Mouse (Mus musculus) forebrain, embryonic 14.5 days (tissue): ENCODE measurements around the gene Khdrbs1. TPM values are rescaled to one million over a fixed set of nuclear protein-coding genes. Genes with fewer than 3 reads are reported as not detected.
A peak's percentile ranks its signal among the peaks of the same experiment; 100 is the strongest.
"Not testable (repeated sequence)": the region's sequence is repeated elsewhere in the genome, so short reads cannot be mapped to it uniquely, and the experiment has no call there.

Experiments used
- ATAC-seq: fragments of 200-750 bp; cut with Nextera tagmentation; 2 replicates; pipeline ENCODE4 v1.8.0; 2017; ENCODE audit warnings: mild to moderate bottlenecking, moderate library complexity
- DNase-seq: peaks from one replicate; pipeline ENCODE4 v3.0.0-alpha.2; 2015; ENCODE audit warnings: low spot score
- H3K27ac ChIP-seq: fragments of 300-500 bp; sonication (generic); 2 replicates; pipeline ENCODE4 v1.5.1; 2014; ENCODE audit warnings: low read depth, mild to moderate bottlenecking, control low read depth, low read length, moderate library complexity
- H3K27me3 ChIP-seq: fragments of 300-500 bp; sonication (generic); replicated peaks from 2 replicates; pipeline ENCODE4 v1.6.1; 2014; ENCODE audit warnings: low read length, control low read depth, mixed read lengths; ENCODE audit not compliant: control insufficient read depth, insufficient read depth
- H3K36me3 ChIP-seq: fragments of 300-500 bp; sonication (generic); 2 replicates; pipeline ENCODE4 v1.6.1; 2014; ENCODE audit warnings: low read length, control low read depth; ENCODE audit not compliant: control insufficient read depth, insufficient read depth
- H3K4me1 ChIP-seq: fragments of 300-500 bp; sonication (generic); 2 replicates; pipeline ENCODE4 v1.6.1; 2014; ENCODE audit warnings: antibody characterized with exemption, low read length, control low read depth; ENCODE audit not compliant: control insufficient read depth, insufficient read depth
- H3K4me2 ChIP-seq: fragments of 300-500 bp; sonication (generic); 2 replicates; pipeline ENCODE4 v1.6.1; 2014; ENCODE audit warnings: mild to moderate bottlenecking, control low read depth, low read length
- H3K4me3 ChIP-seq: fragments of 300-500 bp; sonication (generic); 2 replicates; pipeline ENCODE4 v1.5.1; 2014; ENCODE audit warnings: low read depth, low read length, control low read depth
- H3K9ac ChIP-seq: fragments of 300-500 bp; sonication (generic); 2 replicates; pipeline ENCODE4 v1.6.1; 2014; ENCODE audit warnings: mild to moderate bottlenecking, low read length, control low read depth, moderate library complexity
- H3K9me3 ChIP-seq: fragments of 300-500 bp; sonication (generic); replicated peaks from 2 replicates; pipeline ENCODE4 v1.6.1; 2016; ENCODE audit warnings: low read length, control low read depth, mixed read lengths; ENCODE audit not compliant: control insufficient read depth
- WGBS: fragments of 180-500 bp; shearing (Covaris S2); extraction: QIAGEN DNeasy Blood & Tissue Kit; methylation state at CpG from one replicate; pipeline ENCODE4 v1.1.7; 2014; 5-methylcytosine and 5-hydroxymethylcytosine counted together
- polyA plus RNA-seq: library from polyadenylated mRNA; unstranded; fragments of >200 nt; fragmentation: Nextera tagmentation; extraction: Ambion mirVana; gene quantifications from 2 replicates; pipeline ENCODE4 v1.2.1, GENCODE M21; 2014

Gene Khdrbs1
- polyA plus RNA-seq, 1 experiment from 2014 or later = 133 TPM

- H3K36me3 ChIP-seq = no peaks in the 10 kb centered on the region
- no peaks in the 10 kb centered on the region for H3K27me3 ChIP-seq
- ATAC-seq = no peak
- H3K4me3 ChIP-seq = no peak overlapping the region
- H3K9me3 ChIP-seq = no peaks in the 10 kb centered on the region
- H3K27ac ChIP-seq = no peak overlapping the region; the same call in 1 of the 2 replicates
- WGBS = 13% methylated on average over 4 of the region's 4 CpGs
- no peak overlapping the region; the same call in 1 of the 2 replicates for H3K9ac ChIP-seq
- H3K4me1 ChIP-seq = 0 out of 2 replicates have a peak, but pooled peaks cover 8% of the 10 kb centered on the region
- no peak overlapping the region for H3K4me2 ChIP-seq
- peak; percentile 40 for DNase-seq
Measured at GRCm38 (mm10) chr4:129781881-129782675, 40.0 kb upstream of the Khdrbs1 start.

GRCm38 (mm10) chr4:129771672-129772521 lies 29.8 kb upstream of the Khdrbs1 start:
- H3K27me3 ChIP-seq = no peaks in the 10 kb centered on the region
- peak overlapping the region; percentile 21; the same call in 1 of the 2 replicates for H3K9ac ChIP-seq
- H3K4me2 ChIP-seq = peak overlapping the region; percentile 35
- H3K4me3 ChIP-seq = no peak overlapping the region
- 4% methylated on average over 21 of the region's 21 CpGs for WGBS
- H3K9me3 ChIP-seq = no peaks in the 10 kb centered on the region
- peak overlapping the region; percentile 17; the same call in 1 of the 2 replicates for H3K27ac ChIP-seq
- peaks cover 15% of the 10 kb centered on the region for H3K4me1 ChIP-seq
- DNase-seq = peak; percentile 58
- H3K36me3 ChIP-seq = no peaks in the 10 kb centered on the region
- peak; percentile 65 for ATAC-seq

- H3K9ac ChIP-seq = peak overlapping the region; percentile 21; the same call in 1 of the 2 replicates
- no peak for DNase-seq
Measured at GRCm38 (mm10) chr4:129771314-129771671, 29.2 kb upstream of the Khdrbs1 start.

GRCm38 (mm10) chr4:129770600-129770999 lies 28.5 kb upstream of the Khdrbs1 start:
- Histone ChIP-seq H3K4me2 (no peak overlapping the region), H3K9ac (no peak overlapping the region), H3K27ac (no peak overlapping the region), H3K4me1 (peaks cover 15% of the 10 kb centered on the region), H3K36me3 (no peaks in the 10 kb centered on the region), H3K27me3 (no peaks in the 10 kb centered on the region), H3K4me3 (no peak overlapping the region), H3K9me3 (no peaks in the 10 kb centered on the region)
- 58% methylated on average over 6 of the region's 6 CpGs for WGBS
- DNase-seq (no peak), ATAC-seq (no peak)

More at GRCm38 (mm10) chr4:129771314-129771671, 29.2 kb upstream of the Khdrbs1 start:
- ATAC-seq = no peak
- Histone ChIP-seq H3K4me2 (peak overlapping the region; percentile 35), H3K27me3 (no peaks in the 10 kb centered on the region), H3K9me3 (no peaks in the 10 kb centered on the region), H3K27ac (no peak overlapping the region; the same call in 1 of the 2 replicates), H3K4me3 (no peak overlapping the region), H3K4me1 (peaks cover 15% of the 10 kb centered on the region), H3K36me3 (no peaks in the 10 kb centered on the region)
- WGBS = 20% methylated on average over 7 of the region's 7 CpGs

- H3K9ac ChIP-seq, H3K27ac ChIP-seq, H3K4me2 ChIP-seq, H3K9me3 ChIP-seq, H3K4me3 ChIP-seq, H3K36me3 ChIP-seq, DNase-seq, H3K27me3 ChIP-seq, ATAC-seq: not testable (repeated sequence)
- WGBS = 83% methylated on average over 3 of the region's 3 CpGs
- H3K4me1 ChIP-seq = peaks cover 15% of the 10 kb centered on the region
Measured at GRCm38 (mm10) chr4:129768742-129769141, 26.6 kb upstream of the Khdrbs1 start.

- no peak overlapping the region for H3K9ac ChIP-seq
- H3K4me2 ChIP-seq = no peak overlapping the region
- DNase-seq = no peak
- no peaks in the 10 kb centered on the region for H3K36me3 ChIP-seq
- 63% methylated on average over 8 of the region's 8 CpGs for WGBS
- no peaks in the 10 kb centered on the region for H3K27me3 ChIP-seq
- H3K4me1 ChIP-seq = peaks cover 15% of the 10 kb centered on the region
- no peak for ATAC-seq
- no peak overlapping the region for H3K4me3 ChIP-seq
- H3K27ac ChIP-seq = no peak overlapping the region
- no peaks in the 10 kb centered on the region for H3K9me3 ChIP-seq
Measured at GRCm38 (mm10) chr4:129767782-129768181, 25.7 kb upstream of the Khdrbs1 start.

- no peak for ATAC-seq
- WGBS = 92% methylated on average over 3 of the region's 3 CpGs
- no peak for DNase-seq
Measured at GRCm38 (mm10) chr4:129765351-129765750, 23.2 kb upstream of the Khdrbs1 start.

GRCm38 (mm10) chr4:129762496-129762895 lies 20.4 kb upstream of the Khdrbs1 start:
- not testable (repeated sequence) for H3K27ac ChIP-seq, ATAC-seq, H3K4me1 ChIP-seq, DNase-seq, H3K9me3 ChIP-seq, H3K9ac ChIP-seq, H3K4me2 ChIP-seq, H3K27me3 ChIP-seq, H3K36me3 ChIP-seq, H3K4me3 ChIP-seq
- WGBS = 81% methylated on average over 1 of the region's 1 CpGs

More at GRCm38 (mm10) chr4:129765351-129765750, 23.2 kb upstream of the Khdrbs1 start:
- Histone ChIP-seq H3K4me1 (no peaks in the 10 kb centered on the region), H3K27me3 (no peaks in the 10 kb centered on the region), H3K9me3 (no peaks in the 10 kb centered on the region), H3K4me2 (no peak overlapping the region), H3K27ac (no peak overlapping the region), H3K36me3 (no peaks in the 10 kb centered on the region), H3K9ac (no peak overlapping the region), H3K4me3 (no peak overlapping the region)
